Mouse (Mus musculus): ENCODE results near the gene Sord.

DNA sequence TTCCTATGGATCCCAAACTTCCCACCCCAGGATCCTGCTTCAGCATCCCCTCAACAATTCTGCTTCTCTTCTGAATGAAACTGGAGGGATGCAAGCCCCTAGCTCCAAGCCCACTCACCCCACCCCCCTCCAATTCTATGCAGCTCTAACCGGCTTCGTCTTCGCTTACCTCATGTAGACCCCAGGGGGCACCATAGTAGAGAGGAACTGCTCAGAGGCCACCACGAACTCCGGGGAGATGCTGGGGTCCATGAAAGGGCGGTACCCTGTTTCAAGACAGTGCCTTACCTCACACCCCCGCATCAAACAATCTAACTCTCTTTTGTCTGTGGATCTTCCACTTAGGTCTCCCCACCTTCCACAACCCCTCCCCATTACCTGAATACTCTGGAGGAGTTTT, 60.4 kb downstream of the Sord start:
- TF ChIP-seq CTCF (IDR thresholded peaks at IDR 0.05; ENCODE audit: extremely low read depth, insufficient read depth, low read length): no peak
- TF ChIP-seq POLR2A (IDR thresholded peaks at IDR 0.05; ENCODE audit: extremely low read depth, insufficient read depth, low read length): no peak
